Mouse (Mus musculus) common myeloid progenitor, adult 5-6 weeks (primary cell): ENCODE measurements around the gene Adamts6. TPM values are rescaled to one million over a fixed set of nuclear protein-coding genes. Genes with fewer than 3 reads are reported as not detected.
A peak's percentile ranks its signal among the peaks of the same experiment; 100 is the strongest.

Experiments
- ATAC-seq: replicated peaks from 2 replicates; pipeline ENCODE4 v1.8.0; 2016; ENCODE audit warnings: low read depth, mild to moderate bottlenecking, moderate TSS enrichment, inconsistent platforms; ENCODE audit not compliant: poor library complexity, severe bottlenecking
- total RNA-seq: library from RNA; stranded (forward); fragments of 200-1000, 187-1606 nt; gene quantifications from 2 replicates; pipeline ENCODE4 v1.2.3, GENCODE M21; 2017

Gene Adamts6
- total RNA-seq, 1 experiment from 2014 or later, result 3.0 TPM

- no peak for ATAC-seq
These were observed 223.1 kb downstream of the Adamts6 start for GRCm38 (mm10) chr13:104510766-104511165.

GRCm38 (mm10) chr13:104515054-104515453 is 227.4 kb downstream of the Adamts6 start:
- ATAC-seq, result no peak

- ATAC-seq, result no peak
These were observed 228.5 kb downstream of the Adamts6 start for GRCm38 (mm10) chr13:104516146-104516545.

DNA sequence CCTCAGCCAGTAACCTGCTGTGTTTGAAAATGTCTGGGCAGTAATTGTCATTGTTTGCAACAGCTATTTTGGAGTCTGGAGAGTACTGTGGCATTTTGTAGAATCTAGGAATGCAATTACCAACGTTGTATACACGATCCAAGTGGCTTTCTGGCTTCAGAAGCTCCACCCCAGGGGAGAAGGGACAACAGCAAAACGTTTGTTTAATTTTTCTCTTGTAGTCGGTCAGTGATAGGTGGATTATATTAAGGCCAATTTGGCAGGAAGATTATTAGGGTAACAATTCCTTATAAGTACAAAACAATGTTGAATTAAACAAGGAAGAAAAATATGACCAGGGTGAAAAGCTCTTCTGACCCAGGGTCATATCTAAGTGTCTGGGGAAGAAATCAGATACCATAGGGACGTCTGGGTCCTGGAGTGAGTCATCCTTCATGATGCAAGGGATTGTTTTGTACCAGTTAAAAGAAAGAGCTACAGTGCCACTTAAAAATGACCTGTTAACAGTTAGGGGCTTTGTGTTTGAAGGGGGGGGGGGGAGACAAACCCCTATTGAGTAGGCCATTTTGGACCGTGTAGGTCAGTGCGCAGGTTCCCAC is 229.2 kb downstream of the Adamts6 start:
- ATAC-seq, result no peak

DNA sequence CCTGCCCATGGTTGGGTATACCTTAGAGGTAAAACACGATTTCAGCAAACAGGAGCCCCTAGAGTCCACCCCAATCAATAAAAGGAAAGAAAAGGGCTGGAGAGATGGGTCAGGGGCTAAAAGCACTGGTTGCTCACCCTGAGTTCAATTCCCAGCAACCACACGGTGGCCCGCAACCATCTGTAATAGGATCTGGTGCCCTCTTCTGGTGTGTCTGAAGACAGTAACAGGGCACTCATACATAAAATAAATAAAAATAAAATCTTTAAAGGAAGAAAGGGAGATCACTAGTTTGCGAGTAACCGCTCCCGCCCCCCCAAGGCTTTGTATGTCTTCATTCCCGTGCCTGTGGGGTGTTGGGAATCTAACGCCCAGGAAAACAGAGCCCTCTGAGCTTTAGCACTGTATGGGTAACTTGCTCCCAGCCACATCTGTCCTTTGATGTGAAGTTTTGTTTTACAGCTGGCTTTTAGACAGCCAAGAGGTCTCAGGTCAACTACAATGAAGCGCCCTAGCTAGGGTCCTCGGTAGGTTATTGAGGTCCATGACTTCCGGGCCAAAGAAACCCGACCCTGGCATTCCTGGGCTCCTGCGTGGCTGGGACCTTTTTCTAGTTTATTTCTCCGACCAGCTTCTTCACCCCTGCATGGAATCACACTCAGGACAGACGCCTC is 230.1 kb downstream of the Adamts6 start:
- no peak for ATAC-seq

- no peak for ATAC-seq
These were observed 230.8 kb downstream of the Adamts6 start for GRCm38 (mm10) chr13:104518312-104519005.

DNA sequence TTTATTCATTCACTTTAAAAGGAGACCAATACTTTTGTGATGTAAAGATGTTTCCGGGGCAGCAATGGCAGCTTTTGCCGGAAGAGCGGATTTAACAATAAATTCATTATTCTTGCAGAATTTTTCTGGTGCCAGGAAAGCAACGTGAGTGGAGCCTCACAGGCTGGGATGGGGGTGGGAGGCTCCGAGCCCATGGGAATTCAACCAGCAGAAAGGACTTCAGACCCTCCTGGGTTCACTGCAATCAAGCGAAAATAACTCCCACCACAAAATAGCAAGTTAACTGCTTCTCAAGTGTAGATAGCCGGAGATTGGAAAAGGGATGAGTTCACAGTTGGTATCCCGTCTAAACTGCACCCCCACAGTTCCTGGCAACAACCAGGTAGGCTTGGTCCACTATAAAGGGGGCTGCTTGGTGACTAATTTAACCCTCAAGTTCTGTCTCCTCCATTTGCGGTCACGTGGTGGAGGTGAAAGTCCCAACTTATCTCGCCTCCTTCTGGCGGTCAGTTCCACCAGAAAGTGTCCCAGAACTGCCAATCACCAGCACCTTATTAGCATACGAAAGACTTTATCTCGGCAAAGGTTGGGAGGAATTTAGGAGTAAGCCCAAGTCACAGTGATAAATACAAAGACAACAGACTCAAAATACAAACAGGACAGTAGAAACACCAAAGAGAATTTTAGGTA is 231.5 kb downstream of the Adamts6 start:
- no peak for ATAC-seq

DNA sequence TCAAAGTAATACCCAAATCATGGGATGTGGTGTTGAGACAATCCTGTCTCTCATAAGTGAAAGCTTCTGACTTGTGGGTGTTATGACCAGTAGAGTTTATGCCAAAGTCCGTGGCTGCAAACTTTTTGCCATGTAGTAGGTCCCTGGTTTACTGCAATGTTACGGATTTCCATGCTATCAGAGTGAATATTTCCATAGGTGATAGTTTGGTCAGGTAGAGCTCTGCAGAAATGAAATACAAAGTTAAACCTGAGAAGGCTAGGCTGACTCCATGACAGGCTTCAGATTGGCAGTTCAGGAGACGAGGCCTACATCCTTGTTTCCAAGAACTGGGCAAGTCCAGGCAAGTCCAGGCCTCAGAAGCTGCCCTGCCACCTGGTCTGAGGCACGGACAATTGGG is 232.3 kb downstream of the Adamts6 start:
- no peak for ATAC-seq

DNA sequence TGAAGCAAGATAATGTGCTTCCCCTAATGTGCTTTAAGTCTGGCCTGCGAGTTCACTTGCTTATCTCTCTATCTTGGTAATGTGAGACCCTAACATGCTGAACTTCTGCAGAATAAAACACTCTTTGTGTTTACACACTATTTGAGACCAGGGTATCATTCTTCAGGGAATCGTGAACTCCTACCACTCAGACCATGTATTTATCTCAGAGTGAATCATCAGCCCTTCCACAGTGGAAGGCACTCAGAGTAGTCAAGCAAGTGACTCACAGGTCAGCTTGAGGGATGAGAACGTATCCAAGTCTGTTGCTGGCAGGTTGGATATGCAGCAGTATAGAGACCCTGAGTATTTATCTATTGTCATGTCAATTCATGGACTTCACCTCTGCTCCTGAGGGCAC is 232.8 kb downstream of the Adamts6 start:
- no peak for ATAC-seq

DNA sequence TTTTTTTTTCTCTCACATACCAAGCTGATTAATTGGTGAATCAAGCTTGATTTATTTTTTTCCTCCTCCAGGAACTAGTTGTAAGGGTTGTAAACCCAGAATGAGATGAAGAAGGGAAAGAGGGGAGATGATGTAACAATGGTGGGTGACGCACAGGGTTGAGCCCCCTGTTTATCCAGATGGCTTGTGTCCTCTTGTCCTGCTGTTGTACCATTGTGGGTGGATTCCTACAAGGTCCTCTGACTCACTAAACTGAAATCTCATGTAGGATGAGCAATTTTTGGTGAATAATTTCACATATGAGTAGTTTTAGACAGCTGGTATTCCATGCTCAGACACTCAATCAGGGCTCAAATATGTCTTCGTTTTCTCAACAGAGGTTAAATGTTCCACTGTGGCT is 233.9 kb downstream of the Adamts6 start:
- no peak for ATAC-seq

- ATAC-seq, result no peak
These were observed 238.0 kb downstream of the Adamts6 start for GRCm38 (mm10) chr13:104525656-104526055.

DNA sequence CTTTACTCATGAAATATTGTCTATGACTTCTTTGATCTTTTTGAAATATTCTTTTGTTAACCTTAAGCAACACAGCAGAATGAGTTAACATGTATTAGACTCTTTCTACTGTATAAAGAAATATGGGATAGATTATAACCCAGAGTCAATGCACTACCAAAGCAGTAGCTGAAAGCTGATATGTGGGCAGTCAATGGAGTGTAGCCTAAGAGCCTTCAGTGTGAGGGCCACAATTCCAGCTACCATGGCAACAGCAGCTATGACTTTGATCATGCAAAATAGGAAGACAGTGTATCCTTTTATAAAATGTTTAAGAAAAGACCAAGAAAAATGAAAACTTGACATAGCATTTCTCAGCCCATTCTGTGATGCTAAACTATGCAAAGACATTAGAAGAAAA is 241.6 kb downstream of the Adamts6 start:
- ATAC-seq, result no peak

DNA sequence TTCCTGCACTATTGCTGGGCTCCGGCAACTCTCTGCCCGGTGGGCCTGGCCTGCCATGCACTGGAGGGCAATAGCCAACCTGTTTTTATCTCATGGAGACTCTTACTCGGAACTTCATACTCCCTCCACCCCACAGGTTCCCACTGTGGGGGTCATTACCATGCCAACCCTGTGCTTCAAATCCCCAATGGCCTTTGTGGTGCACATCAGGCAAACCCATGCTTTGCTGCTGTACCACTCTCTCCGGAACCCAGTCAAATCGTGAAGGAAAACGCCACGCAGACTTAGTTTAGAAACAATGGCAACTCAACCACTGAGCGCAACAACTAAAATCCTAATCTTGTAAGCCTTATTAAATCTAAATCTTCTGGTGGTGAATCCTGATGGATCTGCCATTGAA is 244.2 kb downstream of the Adamts6 start:
- no peak for ATAC-seq

DNA sequence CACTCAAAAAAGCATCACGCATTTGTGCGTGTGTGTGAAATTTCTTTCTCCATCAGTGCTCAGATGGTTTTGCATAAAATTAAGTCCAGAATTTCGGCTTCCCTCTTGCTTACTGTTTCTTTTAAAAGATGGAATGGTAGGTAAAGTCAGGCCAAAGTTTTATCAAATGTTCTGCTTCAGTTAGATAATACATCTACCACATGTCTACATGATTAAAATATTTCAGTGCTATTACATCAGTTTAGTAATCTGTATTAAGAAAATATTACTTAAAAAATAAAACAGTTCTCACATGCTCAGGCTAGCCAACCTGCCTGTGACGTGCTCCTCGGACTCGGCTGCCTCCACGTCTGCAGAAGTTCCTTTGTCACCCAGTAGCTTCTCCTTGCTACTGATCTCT is 245.1 kb downstream of the Adamts6 start:
- ATAC-seq, result no peak

GRCm38 (mm10) chr13:104533806-104534495 is 246.3 kb downstream of the Adamts6 start:
- no peak for ATAC-seq

DNA sequence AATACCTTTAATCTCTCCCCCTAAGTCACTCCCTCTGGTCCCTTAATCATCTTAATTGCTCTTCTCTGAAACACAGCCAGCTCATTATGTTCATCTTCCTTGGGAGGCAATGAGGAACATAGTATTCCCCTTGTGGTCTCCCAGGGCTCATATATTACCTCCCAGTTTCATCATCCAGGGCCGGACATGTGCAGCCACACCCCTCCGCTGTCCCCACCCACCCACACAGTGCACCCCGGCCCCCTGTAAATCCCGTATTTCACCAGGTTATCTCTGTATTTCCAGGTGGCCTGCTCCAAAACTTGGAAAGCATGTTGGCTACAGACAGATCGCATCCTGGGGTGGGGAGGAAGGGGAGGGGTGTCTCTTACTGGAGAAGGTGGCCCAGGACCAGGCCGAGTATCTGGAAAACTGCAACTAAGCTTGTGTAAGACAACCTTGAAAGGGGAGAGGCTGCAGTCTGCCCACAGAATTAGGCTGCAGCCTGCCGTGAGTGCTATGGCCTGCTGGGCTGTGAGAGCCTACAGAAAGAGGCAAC is 253.3 kb downstream of the Adamts6 start:
- no peak for ATAC-seq

DNA sequence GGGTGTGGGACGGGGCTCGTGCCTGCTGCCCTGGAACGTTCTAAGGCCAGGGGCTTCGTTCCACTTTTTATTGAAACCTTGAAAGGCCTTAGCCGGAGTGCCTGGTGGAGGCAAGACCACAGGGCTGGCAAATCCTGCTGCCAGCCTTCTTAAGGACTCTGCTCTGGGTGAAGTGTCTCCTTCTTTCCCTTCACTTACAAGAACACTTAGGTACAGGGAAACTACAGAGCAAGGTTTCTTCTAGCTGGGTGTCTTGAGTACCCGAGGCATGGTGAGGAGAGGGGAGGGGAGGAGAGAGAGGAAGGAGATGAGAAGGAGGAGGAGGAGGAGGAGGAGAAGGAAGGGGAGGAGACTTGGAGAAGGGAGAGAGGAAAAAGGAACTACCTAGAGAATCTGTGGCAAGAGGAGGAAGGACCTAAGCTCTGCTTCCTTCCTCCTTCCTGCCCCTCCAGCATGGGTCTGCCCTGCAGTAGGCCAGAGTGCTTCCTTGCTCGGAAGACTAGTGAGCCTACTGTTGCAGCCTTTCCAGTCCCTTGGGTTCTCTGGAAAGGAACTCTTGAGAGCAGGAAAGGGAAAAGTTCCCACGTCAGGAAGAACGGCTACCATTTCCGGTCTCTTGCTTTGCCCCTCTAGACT is 254.6 kb downstream of the Adamts6 start:
- ATAC-seq, result peak; percentile 56

- ATAC-seq, result no peak
These were observed 255.1 kb downstream of the Adamts6 start for GRCm38 (mm10) chr13:104542759-104543141.
